Mouse (Mus musculus) frontal cortex, adult (tissue): ENCODE results near the gene Gm49396.

Experiments
- ATAC-seq: cut with Nextera tagmentation; 2 replicates; pipeline ENCODE4 v1.9.2; 2017; ENCODE audit warnings: mild to moderate bottlenecking, moderate library complexity, mixed read lengths; ENCODE audit not compliant: low TSS enrichment

The Gm49396 gene

GRCm38 (mm10) chr7:30563117-30563905 lies at the start of gene Gm49396, which contains the start of the genes U2af1l4 and Psenen:
Gm49396 (plus strand) TSS chr7:30563344.
U2af1l4 (plus strand) TSS chr7:30563301.
Psenen (minus strand) TSS chr7:30563627.
- ATAC-seq, result peak; percentile 66

GRCm38 (mm10) chr7:30515003-30515760 lies 48.0 kb upstream of the Gm49396 start:
- no peak for ATAC-seq

- ATAC-seq, result no peak
Measured at GRCm38 (mm10) chr7:30518325-30518724, 44.8 kb upstream of the Gm49396 start.

- ATAC-seq, result no peak
Measured at GRCm38 (mm10) chr7:30520396-30520795, 42.7 kb upstream of the Gm49396 start.

- ATAC-seq, result no peak
Measured at GRCm38 (mm10) chr7:30520856-30521255, 42.3 kb upstream of the Gm49396 start.

- no peak for ATAC-seq
Measured at GRCm38 (mm10) chr7:30522871-30523270, 40.3 kb upstream of the Gm49396 start.

- no peak for ATAC-seq
Measured at GRCm38 (mm10) chr7:30524487-30524886, 38.7 kb upstream of the Gm49396 start.

GRCm38 (mm10) chr7:30525954-30526353 lies 37.2 kb upstream of the Gm49396 start:
- no peak for ATAC-seq

- no peak for ATAC-seq
Measured at GRCm38 (mm10) chr7:30526399-30526798, 36.7 kb upstream of the Gm49396 start.

- no peak for ATAC-seq
Measured at GRCm38 (mm10) chr7:30526981-30527380, 36.2 kb upstream of the Gm49396 start.

- ATAC-seq, result peak; percentile 27; the same call in 1 of the 2 replicates
Measured at GRCm38 (mm10) chr7:30531291-30531815, 31.8 kb upstream of the Gm49396 start.

GRCm38 (mm10) chr7:30532931-30533330 lies 30.2 kb upstream of the Gm49396 start:
- no peak for ATAC-seq

- 0 out of 2 replicates have a peak, but pooled peaks have one; percentile 11 for ATAC-seq
Measured at GRCm38 (mm10) chr7:30533941-30534632, 29.1 kb upstream of the Gm49396 start.

GRCm38 (mm10) chr7:30534633-30535577 lies 28.2 kb upstream of the Gm49396 start, which contains the start of gene Arhgap33:
Arhgap33 (minus strand) TSS chr7:30535060.
- ATAC-seq, result peak; percentile 68

- ATAC-seq, result no peak
Measured at GRCm38 (mm10) chr7:30540572-30540971, 22.6 kb upstream of the Gm49396 start.

- no peak for ATAC-seq
Measured at GRCm38 (mm10) chr7:30544327-30544726, 18.8 kb upstream of the Gm49396 start.

GRCm38 (mm10) chr7:30549880-30550279 lies 13.3 kb upstream of the Gm49396 start:
- ATAC-seq, result no peak

- ATAC-seq, result no peak
Measured at GRCm38 (mm10) chr7:30550603-30551002, 12.5 kb upstream of the Gm49396 start.

- peak; percentile 25; the same call in 1 of the 2 replicates for ATAC-seq
Measured at GRCm38 (mm10) chr7:30551445-30552101, 11.6 kb upstream of the Gm49396 start.
